Mouse (Mus musculus) Patski (cell line): ENCODE data around the gene Ssbp4. TPM values are rescaled to one million over a fixed set of nuclear protein-coding genes. Genes with fewer than 3 reads are reported as not detected.

Experiments
- ATAC-seq: fragments of 100-300 bp; one replicate; pipeline ENCODE4 v1.8.0; 2021
- CTCF ChIA-PET: fragments of 350-600 bp; sonication (Branson Sonifier 250); formaldehyde crosslinking; loops from one replicate; lab custom pipeline; 2022; ENCODE audit warnings: inconsistent platforms; lab: Charles Lee
- POLR2A ChIA-PET: fragments of 350-600 bp; sonication (Branson Sonifier 250); formaldehyde crosslinking; loops from one replicate; lab custom pipeline; 2022; ENCODE audit warnings: antibody characterized with exemption, inconsistent platforms; lab: Charles Lee
- DNase-seq: peaks from one replicate; pipeline ENCODE4 v3.0.0-alpha.2; 2011; ENCODE audit warnings: low read depth, low spot score
- H3K27me3 ChIP-seq: fragments of 371-371 bp; one replicate; pipeline ENCODE4 v1.5.1; 2021
- CTCF ChIP-seq: fragments of 100-300 bp; IDR thresholded peaks from one replicate; pipeline ENCODE4 v1.5.1; 2021
- in situ Hi-C: fragments of 300-500 bp; cut with MboI; formaldehyde crosslinking; loops from 3 replicates; pipeline ENCODE4 v1.11.1; 2018; ENCODE audit warnings: low pct_unique_long_range_greater_than_20kb, mixed read lengths
- polyA plus RNA-seq: library from polyadenylated mRNA; unstranded; gene quantifications from one replicate; pipeline ENCODE4 v1.2.3, GENCODE M21; 2021

Ssbp4 gene
- polyA plus RNA-seq, 1 experiment from 2014 or later: 253 TPM

DNA sequence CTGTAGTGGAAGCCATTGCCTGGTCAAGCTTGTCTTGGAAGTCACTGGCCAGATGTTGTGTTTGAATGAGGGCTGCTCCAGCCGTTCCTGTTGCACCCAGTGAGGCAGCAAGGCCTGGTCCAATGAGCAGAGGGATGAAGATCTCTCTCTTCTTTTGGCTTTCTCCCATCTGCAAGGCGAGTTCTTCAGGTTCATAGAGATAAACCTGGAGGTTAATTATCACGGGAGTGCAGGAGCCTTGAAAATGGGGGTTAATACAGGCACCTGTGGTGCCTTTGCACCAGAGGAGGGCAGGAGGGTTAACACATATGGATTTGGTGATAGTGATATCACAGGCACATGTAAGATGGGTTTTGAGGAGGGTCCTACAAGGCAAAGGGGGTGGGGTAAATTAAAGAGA, 13.5 kb upstream of the Ssbp4 start:
- no peak for DNase-seq
- in situ Hi-C loops: no loop called here
- H3K27me3 ChIP-seq: no peaks in the 10 kb centered on the region
- ChIA-PET CTCF (interaction anchor here (1.0 to 1.6 kb wide), 2 partner anchors 7 to 36 kb away, joined by 3 to 5 read pairs; no protein-coding TSS in a partner anchor), POLR2A (no interaction called here)
- TF ChIP-seq CTCF: no peak
- ATAC-seq: no peak

DNA sequence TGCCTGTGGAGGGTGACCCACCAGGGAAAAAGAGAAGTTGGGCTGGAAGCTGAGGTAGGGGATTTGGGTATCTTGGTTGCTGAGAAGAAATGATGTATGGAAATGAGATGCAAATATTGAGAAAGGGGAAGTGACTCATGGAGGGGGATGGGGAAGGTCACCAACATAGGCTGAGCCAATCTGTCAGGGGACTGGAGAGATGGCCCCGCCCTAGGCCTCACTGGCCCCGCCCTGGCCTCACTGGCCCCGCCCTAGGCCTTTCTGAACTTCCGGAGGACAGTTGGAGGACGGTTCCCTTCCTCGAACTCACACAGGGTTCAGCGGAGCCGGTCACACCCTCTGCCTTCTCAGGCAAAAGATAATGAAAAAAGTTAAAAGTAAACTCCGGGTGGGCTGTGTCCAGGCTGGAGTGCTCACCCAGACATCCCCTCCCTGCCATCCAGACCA, 10.2 kb upstream of the Ssbp4 start:
- ATAC-seq (no peak), DNase-seq (no peak)
- no peak for TF ChIP-seq CTCF
- no peaks in the 10 kb centered on the region for H3K27me3 ChIP-seq
- in situ Hi-C loops: loop anchor here (10.0 kb wide), 1 partner anchor 46 kb away; the partner anchor contains the start of gene Pgpep1
- CTCF ChIA-PET: no interaction called here
- POLR2A ChIA-PET: interaction anchor here (0.6 kb wide), 1 partner anchor 81 kb away, joined by 3 read pairs; no protein-coding TSS in a partner anchor

DNA sequence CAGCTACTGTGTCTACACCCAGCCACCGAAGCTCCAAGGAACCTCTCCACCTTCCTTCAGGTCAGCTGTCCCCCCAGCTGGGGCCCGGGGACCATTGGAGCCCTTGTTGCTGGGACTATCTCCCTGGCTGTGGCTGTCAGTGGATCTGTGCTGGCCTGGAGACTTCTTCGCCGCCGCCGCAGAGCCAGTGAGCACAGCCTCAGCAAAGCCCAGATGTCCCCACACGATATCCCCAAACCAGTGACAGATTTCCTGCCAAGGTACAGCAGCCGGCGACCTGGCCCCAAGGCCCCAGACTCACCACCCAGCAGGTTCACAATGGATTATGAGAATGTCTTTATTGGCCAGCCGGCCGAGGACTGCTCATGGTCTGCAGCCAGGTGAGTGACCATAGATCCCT, 9.3 kb upstream of the Ssbp4 start:
- ChIA-PET POLR2A (no interaction called here), CTCF (interaction anchor here (1.4 kb wide), 1 partner anchor 11 kb away, joined by 9 read pairs; no protein-coding TSS in a partner anchor)
- DNase-seq: no peak
- no peaks in the 10 kb centered on the region for H3K27me3 ChIP-seq
- no peak for ATAC-seq
- in situ Hi-C loops: loop anchor here (10.0 kb wide), 1 partner anchor 47 kb away; the partner anchor contains the start of gene Pgpep1
- TF ChIP-seq CTCF: no peak

DNA sequence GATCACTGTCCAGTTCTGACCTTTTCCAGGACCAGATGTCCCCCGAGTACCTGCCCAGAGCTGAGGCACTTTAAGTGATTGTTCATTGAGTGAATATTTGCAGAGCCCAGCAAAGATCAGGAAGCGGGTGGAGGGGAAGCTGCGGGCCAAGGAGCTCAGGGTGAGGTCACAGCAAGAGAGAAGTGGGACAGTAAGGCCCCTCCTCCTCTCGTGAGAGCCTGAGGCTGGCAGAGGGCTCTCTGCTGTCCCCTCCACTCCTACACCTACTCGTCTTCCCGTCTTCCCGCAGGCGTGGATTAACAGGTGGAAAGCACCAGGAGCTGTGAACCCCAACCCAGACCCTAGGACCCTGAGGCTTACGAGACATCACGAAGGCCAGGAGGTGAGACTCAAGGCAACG, 8.0 kb upstream of the Ssbp4 start:
- POLR2A ChIA-PET: interaction anchor here (1.8 kb wide), 1 partner anchor 13 kb away, joined by 10 read pairs; no protein-coding TSS in a partner anchor
- CTCF ChIA-PET: interaction anchor here (1.2 to 1.5 kb wide), 2 partner anchors 8 to 84 kb away, joined by 3 to 6 read pairs; no protein-coding TSS in a partner anchor
- in situ Hi-C loops: loop anchor here (10.0 kb wide), 1 partner anchor 48 kb away; the partner anchor contains the start of gene Pgpep1
- no peak for TF ChIP-seq CTCF
- DNase-seq (no peak), ATAC-seq (no peak)
- no peaks in the 10 kb centered on the region for H3K27me3 ChIP-seq

DNA sequence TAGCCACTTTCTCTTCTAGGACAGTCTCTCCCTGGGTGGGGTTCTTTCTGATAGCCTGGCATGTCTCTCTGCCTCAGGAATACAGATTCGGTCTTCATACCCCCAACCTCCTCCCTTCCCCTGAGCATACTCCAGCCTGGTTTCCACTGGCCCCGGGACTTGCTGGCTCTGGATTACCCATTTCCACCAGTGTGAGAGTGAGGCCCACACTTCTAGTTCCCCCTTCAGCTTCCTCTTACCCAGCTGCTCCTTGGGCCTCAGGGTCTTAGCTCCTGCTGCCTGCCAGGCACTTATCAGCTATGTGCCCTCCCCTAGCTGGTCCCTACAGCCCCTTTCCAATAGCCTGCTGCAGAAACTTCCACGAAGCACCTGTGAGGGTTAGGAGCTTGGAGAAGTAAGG, 7.2 kb upstream of the Ssbp4 start, which contains the start of gene Lrrc25:
Gene Lrrc25 (plus strand): TSS at position 262 of the 400 bp plus-strand sequence.
- ChIA-PET CTCF (interaction anchor here (1.1 to 1.5 kb wide), 4 partner anchors 9 to 85 kb away, joined by 3 to 6 read pairs (median 4); no protein-coding TSS in a partner anchor), POLR2A (interaction anchor here (1.8 kb wide), 1 partner anchor 14 kb away, joined by 10 read pairs; no protein-coding TSS in a partner anchor)
- no peaks in the 10 kb centered on the region for H3K27me3 ChIP-seq
- in situ Hi-C loops: loop anchor here (10.0 kb wide), 1 partner anchor 49 kb away; the partner anchor contains the start of gene Pgpep1
- TF ChIP-seq CTCF: no peak
- ATAC-seq (no peak), DNase-seq (no peak)

DNA sequence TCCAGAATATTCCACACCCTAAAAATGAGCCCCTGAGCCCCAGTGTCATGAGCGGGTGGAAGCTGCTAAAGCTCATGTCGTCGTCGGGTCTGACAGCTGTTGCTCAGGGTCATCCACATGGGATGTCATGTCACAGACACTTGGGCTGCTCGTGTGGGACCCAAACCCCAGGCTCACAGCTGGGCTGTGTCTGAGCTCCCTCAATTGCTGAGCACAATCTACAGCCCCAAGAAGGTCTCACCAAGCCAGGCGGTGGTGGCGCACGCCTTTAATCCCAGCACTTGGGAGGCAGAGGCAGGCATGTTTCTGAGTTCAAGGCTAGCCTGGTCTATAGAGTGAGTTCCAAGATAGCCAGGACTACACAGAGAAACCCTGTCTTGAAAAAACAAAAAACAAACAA, 6.6 kb upstream of the Ssbp4 start:
- ATAC-seq (no peak), DNase-seq (no peak)
- ChIA-PET CTCF (interaction anchor here (1.1 to 1.5 kb wide), 3 partner anchors 10 to 53 kb away, joined by 3 to 6 read pairs (median 6); no protein-coding TSS in a partner anchor), POLR2A (interaction anchor here (1.8 kb wide), 1 partner anchor 15 kb away, joined by 10 read pairs; no protein-coding TSS in a partner anchor)
- no peak for TF ChIP-seq CTCF
- in situ Hi-C loops: loop anchor here (10.0 kb wide), 1 partner anchor 50 kb away; the partner anchor contains the start of gene Pgpep1
- no peaks in the 10 kb centered on the region for H3K27me3 ChIP-seq

DNA sequence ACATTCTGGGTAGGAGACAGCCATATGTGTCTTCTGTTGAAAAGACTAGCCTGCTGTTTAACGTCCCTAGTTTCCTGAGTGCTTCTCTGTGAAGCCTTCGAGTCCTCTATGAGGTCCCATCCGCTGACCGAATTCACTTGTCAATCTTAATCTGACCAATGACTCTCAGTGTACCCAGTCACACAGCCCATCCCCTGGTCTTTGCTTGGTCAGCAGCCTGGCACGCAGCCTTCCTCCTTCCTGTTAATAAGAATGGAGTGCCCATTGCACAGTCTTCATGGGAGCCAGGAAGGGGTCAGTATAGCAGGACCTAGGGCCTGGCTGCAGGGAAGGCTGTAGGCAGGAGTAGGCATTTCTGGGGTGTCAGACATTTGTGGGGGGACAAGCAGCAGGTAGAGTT, 5.8 kb upstream of the Ssbp4 start:
- no peak for DNase-seq
- CTCF ChIA-PET: interaction anchor here (1.3 to 1.6 kb wide), 3 partner anchors 14 to 19 kb away, joined by 3 to 6 read pairs (median 3); no protein-coding TSS in a partner anchor
- H3K27me3 ChIP-seq: no peaks in the 10 kb centered on the region
- POLR2A ChIA-PET: no interaction called here
- in situ Hi-C loops: loop anchor here (10.0 kb wide), 1 partner anchor 50 kb away; the partner anchor contains the start of gene Pgpep1
- ATAC-seq: no peak
- TF ChIP-seq CTCF: no peak

DNA sequence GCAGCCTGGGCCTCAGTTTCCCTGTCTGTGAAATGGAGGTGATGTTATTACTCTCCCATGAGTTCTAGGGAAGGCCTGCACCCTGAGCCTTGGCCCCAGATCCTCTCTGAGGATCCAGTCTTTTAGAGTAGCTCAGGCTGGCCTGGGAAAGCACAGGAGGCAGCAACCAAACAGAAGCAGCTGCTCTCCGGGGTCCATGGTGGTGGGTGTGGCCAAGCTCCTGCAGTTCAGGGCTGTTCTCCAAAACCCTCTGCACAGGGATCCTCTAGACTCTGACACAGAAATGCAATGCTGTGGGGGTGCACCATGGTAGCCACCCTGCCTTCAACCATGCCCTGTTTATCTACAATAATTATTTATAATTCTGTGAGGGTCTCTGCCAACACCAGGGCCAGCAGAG, 5.1 kb upstream of the Ssbp4 start:
- in situ Hi-C loops: loop anchor here (10.0 kb wide), 1 partner anchor 51 kb away; the partner anchor contains the start of gene Pgpep1
- no peak for ATAC-seq
- DNase-seq: no peak
- ChIA-PET CTCF (interaction anchor here (1.3 to 1.6 kb wide), 2 partner anchors 15 to 20 kb away, joined by 3 read pairs; no protein-coding TSS in a partner anchor), POLR2A (no interaction called here)
- no peaks in the 10 kb centered on the region for H3K27me3 ChIP-seq
- no peak for TF ChIP-seq CTCF

DNA sequence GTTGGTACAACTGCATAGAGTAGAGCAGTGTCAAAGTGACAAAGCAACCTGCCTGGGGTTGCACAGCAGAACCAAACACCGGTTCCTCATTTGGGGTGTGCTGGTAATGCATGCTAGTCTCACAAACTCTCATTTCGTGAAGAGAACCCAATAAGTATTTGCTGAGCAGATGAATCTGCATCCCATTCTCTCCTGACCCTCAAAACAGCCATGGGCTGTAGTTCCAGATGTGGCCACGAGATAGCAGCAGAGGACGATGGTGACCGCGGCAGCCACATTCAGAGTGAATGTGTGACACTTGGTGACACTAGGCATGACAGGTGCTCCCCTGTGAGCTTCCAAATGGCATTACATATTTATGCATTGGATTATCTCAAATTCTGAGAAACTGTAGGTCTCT, 3.2 kb upstream of the Ssbp4 start:
- POLR2A ChIA-PET: interaction anchor here (0.7 to 2.6 kb wide), 5 partner anchors 12 to 47 kb away, joined by 3 to 11 read pairs (median 3); no protein-coding TSS in a partner anchor

More for the DNA sequence above, 3.2 kb upstream of the Ssbp4 start:
- TF ChIP-seq CTCF: no peak
- ATAC-seq (no peak), DNase-seq (no peak)
- no peaks in the 10 kb centered on the region for H3K27me3 ChIP-seq
- CTCF ChIA-PET: interaction anchor here (0.8 to 3.5 kb wide), 16 partner anchors 9 to 67 kb away, joined by 3 to 21 read pairs (median 5); partner anchors contain the start of gene Lsm4
- in situ Hi-C loops: loop anchor here (10.0 kb wide), 1 partner anchor 53 kb away; the partner anchor contains the start of gene Pgpep1
